Comparison of ENCODE assay signal across 11 mouse cellular contexts in genomic region chr2:75701207-75701606, GRCm38 (mm10). TPM values are rescaled to one million over a fixed set of nuclear protein-coding genes. Genes with fewer than 3 reads are reported as not detected.
DNase-seq lines count a peak whose midpoint lies in the region; ATAC-seq and TF ChIP-seq lines count a peak whose summit lies in the region.
"Had no signal": no experiment of that assay in that cellular context is flagged by ENCODE, and none has a peak within 500 bp of the region (broad histone marks: within the 10 kb centered on the region; RNA-seq: fewer than 3 reads in every experiment).

No protein-coding gene starts in this region.

- 43% methylated on average over 3 of the region's 3 CpGs for WGBS in kidney, postnatal 0 days
- WGBS in intestine, postnatal 0 days: 23% methylated on average over 3 of the region's 3 CpGs
- 11% methylated on average over 3 of the region's 3 CpGs for WGBS in small intestine, adult 2 months
- WGBS in hindbrain, embryonic 12.5 days: 69% methylated on average over 3 of the region's 3 CpGs

- H3K9ac ChIP-seq in kidney, postnatal 0 days (ENCODE audit: low read depth, low read length): 0 out of 2 replicates have a peak overlapping the region, but pooled peaks have one; percentile 9
- H3K9ac ChIP-seq in intestine, postnatal 0 days (ENCODE audit: low read depth, low read length): no peak overlapping the region
- no peak overlapping the region for H3K9ac ChIP-seq in hindbrain, embryonic 12.5 days

- no peak for ATAC-seq in erythroblast, adult 5-6 weeks (replicated peaks; ENCODE audit: low FRiP score, poor library complexity, severe bottlenecking)
- no peak for ATAC-seq in kidney, postnatal 0 days (replicated peaks; ENCODE audit: low FRiP score, low read depth)
- no peak for ATAC-seq in intestine, postnatal 0 days
- no peak for ATAC-seq in hindbrain, embryonic 12.5 days (ENCODE audit: low FRiP score)
- ATAC-seq in megakaryocyte-erythroid progenitor cell, adult 5-6 weeks (replicated peaks; ENCODE audit: low FRiP score, low TSS enrichment, poor library complexity, severe bottlenecking): no peak

- no peak for TF ChIP-seq CTCF in kidney, postnatal 0 days (IDR thresholded peaks at IDR 0.05; ENCODE audit: low read depth)
- TF ChIP-seq CTCF in intestine, postnatal 0 days (IDR thresholded peaks at IDR 0.05; ENCODE audit: low read depth): no peak
- TF ChIP-seq CTCF in small intestine, adult 2 months (IDR thresholded peaks at IDR 0.05; ENCODE audit: extremely low read depth, insufficient read length, insufficient replicate concordance, low read depth, low read length): no peak

- H3K27me3 ChIP-seq in erythroblast, embryonic 14.5 days (ENCODE audit: control insufficient read depth): no peaks in the 10 kb centered on the region
- no peaks in the 10 kb centered on the region for H3K27me3 ChIP-seq in kidney, postnatal 0 days (ENCODE audit: insufficient read depth, low read length)
- no peaks in the 10 kb centered on the region for H3K27me3 ChIP-seq in intestine, postnatal 0 days (replicated peaks; ENCODE audit: control insufficient read depth, insufficient read depth, low read length)
- H3K27me3 ChIP-seq in small intestine, adult 2 months (ENCODE audit: control insufficient read depth, insufficient read depth, low read length): no peaks in the 10 kb centered on the region
- H3K27me3 ChIP-seq in hindbrain, embryonic 12.5 days: no peaks in the 10 kb centered on the region

- no peak; the same call in 1 of the 2 replicates for TF ChIP-seq POLR2A in small intestine, adult 2 months (IDR thresholded peaks at IDR 0.05; ENCODE audit: low read depth, low read length)

- peak overlapping the region; percentile 100 for H3K4me3 ChIP-seq in erythroblast, embryonic 14.5 days (replicated peaks)
- H3K4me3 ChIP-seq in kidney, postnatal 0 days (replicated peaks; ENCODE audit: low read depth, low read length): 0 out of 2 replicates have a peak overlapping the region, but pooled peaks have one; percentile 78
- H3K4me3 ChIP-seq in intestine, postnatal 0 days (ENCODE audit: low read depth, low read length): peak overlapping the region; percentile 98
- H3K4me3 ChIP-seq in small intestine, adult 2 months (ENCODE audit: low read depth, low read length): peak overlapping the region; percentile 48; the same call in 1 of the 2 replicates
- H3K4me3 ChIP-seq in hindbrain, embryonic 12.5 days: no peak overlapping the region
- H3K4me3 ChIP-seq: layer of hippocampus, adult 2 months had no signal

- no peak overlapping the region for H3K27ac ChIP-seq in kidney, postnatal 0 days
- peak overlapping the region; percentile 64 for H3K27ac ChIP-seq in intestine, postnatal 0 days (ENCODE audit: low read depth, low read length)
- peak overlapping the region; percentile 50; the same call in 1 of the 2 replicates for H3K27ac ChIP-seq in small intestine, adult 2 months (ENCODE audit: insufficient read depth, low read depth, low read length)
- H3K27ac ChIP-seq in hindbrain, embryonic 12.5 days: no peak overlapping the region
- H3K27ac ChIP-seq: layer of hippocampus, adult 2 months had no signal

- H3K36me3 ChIP-seq in erythroblast, embryonic 14.5 days (ENCODE audit: control insufficient read depth): peaks cover 60% of the 10 kb centered on the region
- no peaks in the 10 kb centered on the region for H3K36me3 ChIP-seq in kidney, postnatal 0 days (ENCODE audit: insufficient read depth, low read length)
- no peaks in the 10 kb centered on the region; the same call in 1 of the 2 replicates for H3K36me3 ChIP-seq in intestine, postnatal 0 days (ENCODE audit: control insufficient read depth, insufficient read depth)
- peaks cover 16% of the 10 kb centered on the region for H3K36me3 ChIP-seq in small intestine, adult 2 months (ENCODE audit: control insufficient read depth, insufficient read depth, low read length)
- no peaks in the 10 kb centered on the region for H3K36me3 ChIP-seq in hindbrain, embryonic 12.5 days

- no peaks in the 10 kb centered on the region for H3K9me3 ChIP-seq in erythroblast, embryonic 14.5 days (ENCODE audit: control insufficient read depth, low read length)
- H3K9me3 ChIP-seq in kidney, postnatal 0 days (replicated peaks; ENCODE audit: low read length): no peaks in the 10 kb centered on the region
- H3K9me3 ChIP-seq in intestine, postnatal 0 days (ENCODE audit: control insufficient read depth): no peaks in the 10 kb centered on the region
- no peaks in the 10 kb centered on the region for H3K9me3 ChIP-seq in hindbrain, embryonic 12.5 days (replicated peaks)

- H3K4me2 ChIP-seq in kidney, postnatal 0 days (ENCODE audit: low read length): peak overlapping the region; percentile 75
- H3K4me2 ChIP-seq in intestine, postnatal 0 days (replicated peaks; ENCODE audit: low read depth): peak overlapping the region; percentile 79
- no peak overlapping the region for H3K4me2 ChIP-seq in hindbrain, embryonic 12.5 days (replicated peaks)

- DNase-seq in kidney, postnatal 0 days (ENCODE audit: low spot score): no peak
- DNase-seq in kidney, adult 11 months: no peak
- DNase-seq: cerebellum, postnatal 10 days; left cerebral cortex, postnatal 4 days had no signal

- H3K4me1 ChIP-seq in erythroblast, embryonic 14.5 days (ENCODE audit: control insufficient read depth): peaks cover 75% of the 10 kb centered on the region
- H3K4me1 ChIP-seq in kidney, postnatal 0 days (replicated peaks; ENCODE audit: insufficient read depth, low read length): peaks cover 35% of the 10 kb centered on the region
- H3K4me1 ChIP-seq in intestine, postnatal 0 days (replicated peaks; ENCODE audit: control insufficient read depth, insufficient read depth, low read length): peaks cover 16% of the 10 kb centered on the region
- H3K4me1 ChIP-seq in small intestine, adult 2 months (ENCODE audit: control insufficient read depth, insufficient read depth, insufficient read length, low read length): peaks cover 17% of the 10 kb centered on the region
- H3K4me1 ChIP-seq in hindbrain, embryonic 12.5 days: peaks cover 28% of the 10 kb centered on the region

RNA-seq across cellular contexts. Expression of gene Nfe2l2, which starts 3.2 kb away (rescaled TPM):
- 1.6 and 1.7 TPM in 2 replicates for polyA plus RNA-seq in erythroblast, embryonic 14.5 days (2012)
- 52.5 and 91.5 TPM in 2 replicates for total RNA-seq in erythroblast, adult 5-6 weeks (2015; ENCODE audit: low replicate concordance)
- 30.5 and 34.6 TPM in 2 replicates for total RNA-seq in erythroblast, adult 5-6 weeks (2017; ENCODE audit: low replicate concordance)
- 96.6 and 97.0 TPM in 2 replicates for polyA plus RNA-seq in kidney, postnatal 0 days (2015; fragmentation: Nextera tagmentation; extraction: Ambion mirVana)
- polyA plus RNA-seq in intestine, postnatal 0 days (2015; fragmentation: Nextera tagmentation; extraction: Ambion mirVana): 93.6 and 98.0 TPM in 2 replicates
- 42.5 and 62.5 TPM in 2 replicates for polyA plus RNA-seq in small intestine, adult 2 months (2012; rRNA removed)
- polyA plus RNA-seq in hindbrain, embryonic 12.5 days (2016; fragmentation: Nextera tagmentation; extraction: Ambion mirVana): 20.0 and 20.5 TPM in 2 replicates
- total RNA-seq in megakaryocyte-erythroid progenitor cell, adult 5-6 weeks (2014; fragmentation: Nextera tagmentation): 127 and 136 TPM in 2 replicates
- total RNA-seq in megakaryocyte-erythroid progenitor cell, adult 5-6 weeks (2017): 123 and 130 TPM in 2 replicates

RNA-seq across cellular contexts. Expression of gene Hnrnpa3, which starts 42.1 kb away (rescaled TPM):
- polyA plus RNA-seq in erythroblast, embryonic 14.5 days (2012): 16.1 and 18.8 TPM in 2 replicates
- 181 and 187 TPM in 2 replicates for total RNA-seq in erythroblast, adult 5-6 weeks (2015; ENCODE audit: low replicate concordance)
- total RNA-seq in erythroblast, adult 5-6 weeks (2017; ENCODE audit: low replicate concordance): 98.5 and 192 TPM in 2 replicates
- 240 and 270 TPM in 2 replicates for polyA plus RNA-seq in kidney, postnatal 0 days (2015; fragmentation: Nextera tagmentation; extraction: Ambion mirVana)
- 149 and 151 TPM in 2 replicates for polyA plus RNA-seq in intestine, postnatal 0 days (2015; fragmentation: Nextera tagmentation; extraction: Ambion mirVana)
- polyA plus RNA-seq in small intestine, adult 2 months (2012; rRNA removed): 4.4 and 9.0 TPM in 2 replicates
- 352 and 360 TPM in 2 replicates for polyA plus RNA-seq in hindbrain, embryonic 12.5 days (2016; fragmentation: Nextera tagmentation; extraction: Ambion mirVana)
- 791 and 833 TPM in 2 replicates for total RNA-seq in megakaryocyte-erythroid progenitor cell, adult 5-6 weeks (2014; fragmentation: Nextera tagmentation)
- total RNA-seq in megakaryocyte-erythroid progenitor cell, adult 5-6 weeks (2017): 389 and 460 TPM in 2 replicates

Comparison
In these comparisons a context has a peak if more than half of its experiments do, and no peak if none do; other contexts are left out.
1. H3K27ac ChIP-seq: peak in intestine, postnatal 0 days (single experiment) and small intestine, adult 2 months (single experiment); none in kidney, postnatal 0 days (single experiment) and hindbrain, embryonic 12.5 days (single experiment).